Mouse (Mus musculus): ENCODE measurements around the gene Best3.

- TF ChIP-seq POLR2A (IDR thresholded peaks at IDR 0.05; ENCODE audit: low read depth, low read length) (no peak), CTCF (IDR thresholded peaks at IDR 0.05; ENCODE audit: borderline replicate concordance, insufficient read depth, low read length) (no peak)
These were observed 78.0 kb downstream of the Best3 start for GRCm38 (mm10) chr10:117064076-117064475.
